Mouse (Mus musculus): ENCODE results near the gene Ppp2r1b.

Gene Ppp2r1b

GRCm38 (mm10) chr9:50920933-50921895 is 76.1 kb downstream of the Ppp2r1b start:
- DNase-seq: no peak

DNA sequence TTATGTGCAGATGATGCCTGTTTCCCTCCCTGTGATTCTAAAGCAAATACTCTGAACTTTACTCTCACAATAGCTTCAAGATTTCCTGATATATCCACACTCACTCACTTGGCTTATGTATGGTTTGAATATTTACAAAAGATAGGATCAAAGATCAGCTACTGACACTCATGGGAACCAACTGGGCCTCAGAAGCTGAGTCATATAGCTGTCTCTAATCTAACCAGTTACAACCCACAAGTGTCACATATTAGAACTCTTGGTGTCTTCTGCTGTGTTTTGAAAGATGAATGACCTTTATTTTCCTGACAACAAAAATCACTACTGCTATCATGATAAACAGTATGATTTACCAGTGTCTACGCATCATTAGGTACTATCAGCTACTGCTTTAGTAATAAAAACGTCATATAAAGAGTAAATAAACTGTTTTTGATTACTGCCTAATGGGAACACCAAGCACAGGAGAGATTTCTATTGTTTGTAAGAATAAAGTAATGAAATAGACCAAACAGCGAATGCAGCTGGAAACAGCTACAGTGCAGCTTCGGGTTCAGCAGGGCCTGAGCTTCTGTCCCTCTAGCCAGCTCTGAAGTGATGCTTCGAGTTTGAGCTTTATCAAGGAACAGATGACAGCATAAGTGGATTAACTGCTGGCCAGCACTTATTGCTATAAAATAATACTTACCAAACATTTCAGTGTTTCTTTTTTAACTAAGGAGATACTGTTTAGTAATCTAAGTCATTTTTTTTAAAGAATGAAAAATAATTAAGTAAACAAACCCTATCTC is 77.5 kb downstream of the Ppp2r1b start:
- DNase-seq: no peak

DNA sequence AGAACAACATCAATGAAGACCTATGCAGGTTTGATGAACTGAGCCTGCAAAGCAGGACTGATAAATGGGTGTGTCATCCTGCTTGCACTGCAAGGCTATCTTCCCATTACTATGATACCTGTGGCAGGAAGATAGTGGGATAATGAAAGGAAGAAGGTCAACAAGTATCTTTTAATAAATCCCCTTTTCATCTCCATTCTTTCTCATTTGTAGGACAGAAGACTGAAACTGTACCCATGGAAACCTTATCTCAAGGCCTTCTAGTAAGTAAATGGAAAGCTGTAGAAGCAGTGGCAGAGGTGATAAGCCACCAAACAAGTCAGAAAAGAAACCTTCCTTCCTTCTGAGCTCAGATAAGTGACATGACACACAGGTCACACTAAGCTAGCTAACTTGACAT is 79.4 kb downstream of the Ppp2r1b start:
- DNase-seq: no peak

DNA sequence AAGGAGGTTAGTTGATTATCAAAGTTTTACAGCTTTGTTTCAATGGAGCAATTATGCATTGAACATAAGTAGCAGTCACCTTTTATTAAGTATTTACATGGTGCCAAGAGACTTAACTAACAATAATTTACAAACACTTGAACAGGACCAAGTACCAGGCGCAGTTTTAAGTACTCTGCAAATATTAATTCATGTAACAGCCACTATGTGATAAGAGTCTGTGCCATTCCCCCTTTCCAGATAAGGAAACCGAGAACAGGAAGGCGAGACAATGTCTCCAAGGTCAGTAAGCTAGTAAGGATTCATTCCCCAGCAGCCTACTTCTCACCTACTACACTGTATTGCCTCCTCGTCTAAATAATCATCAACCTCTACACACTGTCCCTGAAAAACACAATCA is 80.7 kb downstream of the Ppp2r1b start:
- no peak for DNase-seq

GRCm38 (mm10) chr9:50929986-50930385 is 84.9 kb downstream of the Ppp2r1b start:
- no peak for DNase-seq

DNA sequence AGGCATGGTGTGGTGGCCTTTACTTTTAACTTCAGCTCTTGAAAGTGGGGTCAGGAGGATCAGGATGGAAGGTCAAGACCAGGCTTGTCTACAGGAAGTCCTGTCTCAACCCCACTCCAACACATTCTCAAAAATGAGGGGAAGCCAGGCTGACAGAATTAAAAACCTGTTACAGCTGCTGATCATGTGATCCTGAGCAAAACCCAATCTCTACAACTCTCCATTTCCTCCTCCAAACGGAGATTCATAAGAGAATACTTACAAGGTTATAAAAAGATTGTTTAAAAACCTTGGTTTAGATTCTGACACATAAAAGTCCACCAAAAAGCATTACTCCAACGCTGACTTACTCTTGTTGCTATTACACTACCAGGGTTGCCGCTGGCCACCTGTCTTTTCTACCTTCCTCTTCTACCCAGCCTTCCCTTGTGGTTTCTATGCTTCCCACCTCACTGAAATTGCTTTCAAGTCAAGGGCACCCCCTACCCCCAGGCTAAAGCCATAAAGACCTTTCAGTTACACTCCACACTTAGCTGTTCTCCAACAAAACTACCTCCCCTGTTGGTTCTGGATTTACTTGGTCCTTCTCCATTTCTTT is 96.8 kb downstream of the Ppp2r1b start:
- no peak for DNase-seq

- DNase-seq: no peak
Observed at GRCm38 (mm10) chr9:50942711-50943110, 97.6 kb downstream of the Ppp2r1b start.

All from lung, postnatal 4 days (tissue).